9 mouse cellular contexts compared by ENCODE assay signal in the genomic region with DNA sequence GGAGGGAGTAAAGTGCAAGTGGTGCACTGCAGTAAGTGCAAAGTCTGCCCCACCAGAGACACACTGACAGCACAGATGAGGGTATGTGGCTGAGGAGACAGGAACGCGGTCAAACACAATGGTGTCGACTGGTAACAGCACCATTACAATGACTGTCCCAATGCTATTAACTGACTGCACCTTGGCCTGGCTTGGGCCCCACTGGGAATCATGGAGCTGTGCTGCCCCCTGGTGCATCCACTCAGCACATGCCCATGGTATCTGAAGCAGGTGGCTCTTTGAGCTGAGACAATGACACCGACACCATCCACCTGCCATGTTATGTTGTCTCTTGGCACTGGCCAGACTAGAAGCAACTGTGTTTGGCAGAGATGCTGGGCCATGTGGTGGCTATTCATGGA. TPM values are rescaled to one million over a fixed set of nuclear protein-coding genes. Genes with fewer than 3 reads are reported as not detected.
DNase-seq lines count a peak whose midpoint lies in the region; ATAC-seq and TF ChIP-seq lines count a peak whose summit lies in the region.
"Had no signal": no experiment of that assay in that cellular context is flagged by ENCODE, and none has a peak within 500 bp of the region (broad histone marks: within the 10 kb centered on the region; RNA-seq: fewer than 3 reads in every experiment).

No protein-coding gene starts in this region.

- H3K9ac ChIP-seq in forebrain, postnatal 0 days = no peak overlapping the region
- no peak overlapping the region for H3K9ac ChIP-seq in lung, postnatal 0 days (replicated peaks; ENCODE audit: low read depth)
- H3K9ac ChIP-seq: heart, embryonic 13.5 days had no signal

- peaks cover 18% of the 10 kb centered on the region for H3K4me1 ChIP-seq in cerebellum, adult 2 months (ENCODE audit: control insufficient read depth, insufficient read depth, low read length)
- H3K4me1 ChIP-seq in forebrain, postnatal 0 days (ENCODE audit: insufficient read depth) = no peaks in the 10 kb centered on the region
- no peaks in the 10 kb centered on the region for H3K4me1 ChIP-seq in lung, postnatal 0 days (ENCODE audit: insufficient read depth, low read depth, low read length)
- H3K4me1 ChIP-seq: heart, embryonic 13.5 days had no signal

- TF ChIP-seq EP300 in lung, postnatal 0 days (IDR thresholded peaks at IDR 0.05) = no peak

- TF ChIP-seq CTCF in cerebellum, adult 2 months (IDR thresholded peaks at IDR 0.05; ENCODE audit: borderline replicate concordance, insufficient read depth, low read depth, low read length) = peak; percentile 99
- TF ChIP-seq CTCF in forebrain, postnatal 0 days (IDR thresholded peaks at IDR 0.05; ENCODE audit: low read depth) = peak; percentile 94
- peak; percentile 83 for TF ChIP-seq CTCF in lung, postnatal 0 days (IDR thresholded peaks at IDR 0.05)

- ATAC-seq in forebrain, postnatal 0 days = peak; percentile 88
- peak; percentile 25 to 59; a peak in 2 of 4 replicates for ATAC-seq in hematopoietic stem cell, adult 5-6 weeks (replicated peaks in 1 of 2; ENCODE audit: insufficient read depth in 1 of 2, low FRiP score in 2 of 2, low TSS enrichment in 1 of 2, low read depth in 1 of 2, poor library complexity in 2 of 2, severe bottlenecking in 2 of 2)
- peak; percentile 55 for ATAC-seq in lung, postnatal 0 days

- no peaks in the 10 kb centered on the region for H3K9me3 ChIP-seq in forebrain, postnatal 0 days (ENCODE audit: low read length)
- no peaks in the 10 kb centered on the region for H3K9me3 ChIP-seq in lung, postnatal 0 days (ENCODE audit: low read length)
- H3K9me3 ChIP-seq: heart, embryonic 13.5 days had no signal

- H3K27me3 ChIP-seq in cerebellum, adult 2 months (ENCODE audit: control insufficient read depth, insufficient read depth, low read length) = no peaks in the 10 kb centered on the region
- H3K27me3 ChIP-seq in forebrain, postnatal 0 days (ENCODE audit: insufficient read depth, low read length) = no peaks in the 10 kb centered on the region
- no peaks in the 10 kb centered on the region for H3K27me3 ChIP-seq in lung, postnatal 0 days (replicated peaks; ENCODE audit: insufficient read depth, low read length)
- H3K27me3 ChIP-seq: heart, embryonic 13.5 days had no signal

- peak overlapping the region; percentile 57 for H3K27ac ChIP-seq in cerebellum, adult 2 months (ENCODE audit: insufficient read depth, low read length)
- no peak overlapping the region for H3K27ac ChIP-seq in forebrain, postnatal 0 days (ENCODE audit: low read depth, low read length)
- no peak overlapping the region for H3K27ac ChIP-seq in lung, postnatal 0 days (ENCODE audit: low read length)
- H3K27ac ChIP-seq: heart, embryonic 13.5 days had no signal

- no peak for TF ChIP-seq POLR2A in cerebellum, adult 2 months (IDR thresholded peaks at IDR 0.05; ENCODE audit: borderline replicate concordance, insufficient read depth, low read length)

- peaks cover 48% of the 10 kb centered on the region for H3K36me3 ChIP-seq in forebrain, postnatal 0 days (ENCODE audit: insufficient read depth)
- H3K36me3 ChIP-seq in lung, postnatal 0 days (ENCODE audit: insufficient read depth, low read length) = peaks cover 51% of the 10 kb centered on the region

- WGBS in cerebellum, adult 2 months = 0% methylated on average over 4 of the region's 4 CpGs
- WGBS in forebrain, postnatal 0 days = 37% methylated on average over 4 of the region's 4 CpGs
- WGBS in lung, postnatal 0 days = 71% methylated on average over 4 of the region's 4 CpGs

- DNase-seq in Muller cell, postnatal 12 days (ENCODE audit: inconsistent ontology term) = peak; percentile 65
- DNase-seq in cerebellum, adult 2 months = peak; percentile 98
- peak; percentile 78 for DNase-seq in forebrain, postnatal 0 days
- peak; percentile 67 to 82 for DNase-seq in layer of hippocampus, adult 8-10 months (ENCODE audit: low spot score in 2 of 2)
- DNase-seq in lung, postnatal 0 days (ENCODE audit: low spot score) = peak; percentile 60
- DNase-seq in ovary, postnatal 36 days (ENCODE audit: low spot score) = peak; percentile 56
- DNase-seq in urinary bladder, postnatal 25 days (ENCODE audit: low spot score) = peak; percentile 52

- H3K4me3 ChIP-seq in cerebellum, adult 2 months (replicated peaks; ENCODE audit: insufficient read depth, low read depth, low read length) = no peak overlapping the region
- H3K4me3 ChIP-seq in forebrain, postnatal 0 days (ENCODE audit: low read depth, low read length) = no peak overlapping the region
- no peak overlapping the region for H3K4me3 ChIP-seq in lung, postnatal 0 days (ENCODE audit: low read depth, low read length)
- H3K4me3 ChIP-seq: heart, embryonic 13.5 days had no signal

- H3K4me2 ChIP-seq in forebrain, postnatal 0 days (ENCODE audit: low read depth) = no peak overlapping the region
- no peak overlapping the region for H3K4me2 ChIP-seq in lung, postnatal 0 days (replicated peaks; ENCODE audit: low read depth, low read length)
- H3K4me2 ChIP-seq: heart, embryonic 13.5 days had no signal

RNA-seq across cellular contexts. Expression of a gene that starts 23.7 kb away (rescaled TPM):
- 43.5 and 46.2 TPM in 2 replicates for polyA plus RNA-seq in cerebellum, adult 2 months (2012; rRNA removed)
- 46.5 and 48.4 TPM in 2 replicates for total RNA-seq in forebrain, postnatal 0 days (2014; rRNA removed)
- polyA plus RNA-seq in forebrain, postnatal 0 days (2015; fragmentation: Nextera tagmentation; extraction: Ambion mirVana) = 33.0 and 38.5 TPM in 2 replicates
- 93.9 and 127 TPM in 2 replicates for total RNA-seq in hematopoietic stem cell, adult 5-6 weeks (2017)
- 10 to 100 TPM; 26.2 to 32.4 (median 31.0) TPM for total RNA-seq in layer of hippocampus, adult 8-10 months (2022)
- 162 and 168 TPM in 2 replicates for polyA plus RNA-seq in lung, postnatal 0 days (2015; fragmentation: Nextera tagmentation; extraction: Ambion mirVana)
